Mouse (Mus musculus): Measurements from ENCODE around the gene Sema3g. TPM values are rescaled to one million over a fixed set of nuclear protein-coding genes. Genes with fewer than 3 reads are reported as not detected.

Gene Sema3g
- polyA plus RNA-seq, 1 experiment from 2014 or later = 0.64 TPM

DNA sequence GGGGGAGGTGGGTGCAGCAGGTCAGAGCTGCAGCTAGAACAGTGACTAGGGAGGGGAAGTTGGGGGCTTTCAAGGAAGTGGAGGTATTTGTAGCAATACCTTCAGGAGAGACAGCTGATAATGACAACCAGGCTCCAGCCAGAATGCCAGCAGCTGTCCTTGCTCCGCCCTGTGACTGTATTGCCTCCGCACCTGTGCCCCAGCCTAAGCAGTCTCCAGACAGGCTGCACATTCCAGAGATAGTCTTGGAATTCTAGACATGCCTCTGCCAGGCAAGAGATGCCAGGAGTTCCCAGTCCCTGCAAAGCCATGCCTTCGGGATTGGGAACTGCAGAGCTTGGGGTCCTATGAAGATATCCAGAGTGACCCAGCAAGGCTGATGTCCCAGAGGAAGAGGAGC is 5.2 kb upstream of the Sema3g start:
- Histone ChIP-seq H3K27me3 (ENCODE audit: control insufficient read depth, insufficient read depth, low read length) (no peaks in the 10 kb centered on the region), H3K4me2 (replicated peaks; ENCODE audit: low read depth, low read length) (no peak overlapping the region), H3K4me3 (ENCODE audit: low read length) (no peak overlapping the region), H3K4me1 (ENCODE audit: control insufficient read depth, insufficient read depth, low read length) (peaks cover 3% of the 10 kb centered on the region; the same call in 1 of the 2 replicates), H3K27ac (ENCODE audit: low read depth, low read length) (no peak overlapping the region), H3K36me3 (ENCODE audit: control insufficient read depth, insufficient read depth, low read length) (no peaks in the 10 kb centered on the region), H3K9me3 (ENCODE audit: control insufficient read depth, low read length) (no peaks in the 10 kb centered on the region), H3K9ac (ENCODE audit: low read depth, low read length) (no peak overlapping the region)
- no peak for ATAC-seq (ENCODE audit: low FRiP score, low TSS enrichment)
- WGBS = 85% methylated on average over 3 of the region's 3 CpGs

GRCm38 (mm10) chr14:31213868-31214267 is 3.8 kb upstream of the Sema3g start:
- Histone ChIP-seq H3K9me3 (ENCODE audit: control insufficient read depth, low read length) (no peaks in the 10 kb centered on the region), H3K9ac (ENCODE audit: low read depth, low read length) (no peak overlapping the region), H3K4me2 (replicated peaks; ENCODE audit: low read depth, low read length) (no peak overlapping the region), H3K27me3 (ENCODE audit: control insufficient read depth, insufficient read depth, low read length) (no peaks in the 10 kb centered on the region), H3K4me1 (ENCODE audit: control insufficient read depth, insufficient read depth, low read length) (peaks cover 3% of the 10 kb centered on the region; the same call in 1 of the 2 replicates), H3K36me3 (ENCODE audit: control insufficient read depth, insufficient read depth, low read length) (no peaks in the 10 kb centered on the region), H3K27ac (ENCODE audit: low read depth, low read length) (no peak overlapping the region), H3K4me3 (ENCODE audit: low read length) (no peak overlapping the region)
- 70% methylated on average over 8 of the region's 8 CpGs for WGBS
- no peak for ATAC-seq (ENCODE audit: low FRiP score, low TSS enrichment)

DNA sequence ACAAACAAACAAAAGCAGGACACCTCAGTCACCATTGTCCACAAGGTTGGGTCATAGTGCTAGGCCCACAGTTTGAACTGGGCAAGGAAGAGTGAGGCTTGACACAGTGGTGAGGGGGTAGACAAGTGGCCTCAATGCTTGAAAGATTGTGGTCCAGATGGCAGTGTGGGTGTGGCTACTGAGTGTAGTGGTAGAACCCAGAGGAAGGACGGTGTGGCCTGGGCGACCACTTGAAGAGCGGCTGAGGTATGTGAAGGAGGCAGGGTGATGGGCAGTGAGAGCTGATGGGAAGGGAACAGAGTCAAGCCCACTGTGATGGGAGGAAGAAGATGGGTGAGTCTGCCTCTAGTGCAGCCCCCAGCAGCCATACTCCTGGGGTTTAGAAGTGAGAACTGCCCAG is 3.0 kb upstream of the Sema3g start:
- Histone ChIP-seq H3K4me2 (replicated peaks; ENCODE audit: low read depth, low read length) (no peak overlapping the region), H3K36me3 (ENCODE audit: control insufficient read depth, insufficient read depth, low read length) (no peaks in the 10 kb centered on the region), H3K4me1 (ENCODE audit: control insufficient read depth, insufficient read depth, low read length) (peaks cover 3% of the 10 kb centered on the region; the same call in 1 of the 2 replicates), H3K27me3 (ENCODE audit: control insufficient read depth, insufficient read depth, low read length) (no peaks in the 10 kb centered on the region), H3K9ac (ENCODE audit: low read depth, low read length) (no peak overlapping the region), H3K4me3 (ENCODE audit: low read length) (no peak overlapping the region), H3K27ac (ENCODE audit: low read depth, low read length) (no peak overlapping the region), H3K9me3 (ENCODE audit: control insufficient read depth, low read length) (no peaks in the 10 kb centered on the region)
- WGBS = 86% methylated on average over 3 of the region's 3 CpGs
- ATAC-seq (ENCODE audit: low FRiP score, low TSS enrichment) = no peak

DNA sequence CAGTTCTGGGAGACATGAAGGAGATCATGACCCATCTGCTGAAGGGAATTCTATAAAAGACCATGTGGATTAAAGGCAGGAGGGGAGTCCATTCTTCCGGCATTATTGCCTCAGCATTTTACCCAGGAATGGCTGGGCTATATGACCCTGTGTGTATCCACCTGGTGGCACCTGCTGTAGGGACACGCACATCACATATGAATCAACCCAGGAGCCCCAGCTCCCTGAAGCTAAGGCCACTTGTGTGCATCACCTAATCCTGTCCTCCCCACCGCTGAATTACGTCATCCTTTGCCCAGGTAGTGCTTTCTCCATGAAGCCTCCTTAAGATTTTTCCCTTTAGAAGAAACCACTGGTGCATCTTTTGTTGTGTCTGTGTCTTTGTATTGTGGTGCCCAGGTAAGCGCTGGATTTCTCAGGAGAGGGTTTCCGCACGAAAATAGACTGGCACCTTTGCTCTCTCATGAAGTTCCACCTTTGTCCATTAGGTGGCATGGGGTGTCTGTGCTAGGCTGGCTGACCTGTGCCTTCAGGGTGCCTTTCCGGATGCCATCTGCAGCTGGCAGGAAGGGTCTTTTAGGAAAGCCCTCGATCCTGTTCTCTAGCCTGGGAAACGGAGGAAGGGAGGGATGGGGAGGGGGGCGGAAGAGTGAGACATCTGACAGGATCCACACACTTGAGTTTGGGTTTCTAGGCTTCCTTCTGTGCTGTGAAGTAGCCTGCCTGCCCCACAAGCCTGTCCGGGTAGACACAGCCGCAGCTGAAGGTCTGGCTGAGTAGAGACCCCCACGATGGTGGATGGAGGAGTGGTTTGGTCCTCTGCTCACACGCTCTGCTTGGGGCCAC is 2.3 kb upstream of the Sema3g start:
- no peak overlapping the region for H3K4me3 ChIP-seq (ENCODE audit: low read length)
- no peaks in the 10 kb centered on the region for H3K27me3 ChIP-seq (ENCODE audit: control insufficient read depth, insufficient read depth, low read length)
- no peak overlapping the region for H3K27ac ChIP-seq (ENCODE audit: low read depth, low read length)
- H3K4me2 ChIP-seq (replicated peaks; ENCODE audit: low read depth, low read length) = no peak overlapping the region
- ATAC-seq (ENCODE audit: low FRiP score, low TSS enrichment) = peak; percentile 38; the same call in 1 of the 2 replicates
- peak overlapping the region; percentile 32 for H3K9ac ChIP-seq (ENCODE audit: low read depth, low read length)
- H3K9me3 ChIP-seq (ENCODE audit: control insufficient read depth, low read length) = no peaks in the 10 kb centered on the region
- no peaks in the 10 kb centered on the region for H3K36me3 ChIP-seq (ENCODE audit: control insufficient read depth, insufficient read depth, low read length)
- H3K4me1 ChIP-seq (ENCODE audit: control insufficient read depth, insufficient read depth, low read length) = peaks cover 3% of the 10 kb centered on the region; the same call in 1 of the 2 replicates
- WGBS = 31% methylated on average over 15 of the region's 15 CpGs

GRCm38 (mm10) chr14:31216846-31217245 is 814 bp upstream of the Sema3g start, which contains the start of gene Nisch:
Gene Nisch (minus strand): TSS chr14:31216946.
- peak within 1 kb of the TSS; percentile 22; the same call in 1 of the 2 replicates for H3K4me2 ChIP-seq (replicated peaks; ENCODE audit: low read depth, low read length)
- 68% methylated on average over 2 of the region's 2 CpGs for WGBS
- no peak for ATAC-seq (ENCODE audit: low FRiP score, low TSS enrichment)
- peak within 1 kb of the TSS; percentile 45 for H3K9ac ChIP-seq (ENCODE audit: low read depth, low read length)
- no peak within 1 kb of the TSS for H3K4me3 ChIP-seq (ENCODE audit: low read length)
- peaks cover 3% of the 10 kb centered on the region; the same call in 1 of the 2 replicates for H3K4me1 ChIP-seq (ENCODE audit: control insufficient read depth, insufficient read depth, low read length)
- H3K36me3 ChIP-seq (ENCODE audit: control insufficient read depth, insufficient read depth, low read length) = no peaks in the 10 kb centered on the region
- H3K27me3 ChIP-seq (ENCODE audit: control insufficient read depth, insufficient read depth, low read length) = no peaks in the 10 kb centered on the region
- H3K9me3 ChIP-seq (ENCODE audit: control insufficient read depth, low read length) = no peaks in the 10 kb centered on the region
- no peak within 1 kb of the TSS for H3K27ac ChIP-seq (ENCODE audit: low read depth, low read length)

DNA sequence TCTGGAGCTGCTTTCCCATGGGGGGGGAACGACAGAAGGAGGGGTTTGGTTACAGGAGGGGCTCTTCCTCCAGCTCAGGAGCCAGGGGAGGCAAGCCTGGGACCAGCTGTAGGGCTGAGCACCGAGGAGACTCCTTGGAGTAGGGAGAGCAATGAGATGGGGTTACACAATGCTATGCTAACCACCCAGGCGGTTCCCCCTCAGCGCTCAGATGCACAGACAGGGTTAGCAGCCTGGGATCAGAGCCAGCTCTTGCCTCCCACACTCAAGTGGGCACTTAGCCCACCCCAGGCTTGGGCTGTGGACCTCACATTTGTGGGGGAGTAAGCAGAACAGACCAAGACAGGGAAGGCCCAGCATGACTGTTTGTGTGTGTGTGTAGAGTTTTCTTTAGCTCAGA is 9.3 kb downstream of the Sema3g start:
- Histone ChIP-seq H3K27me3 (ENCODE audit: control insufficient read depth, insufficient read depth, low read length) (no peaks in the 10 kb centered on the region), H3K9me3 (ENCODE audit: control insufficient read depth, low read length) (no peaks in the 10 kb centered on the region), H3K36me3 (ENCODE audit: control insufficient read depth, insufficient read depth, low read length) (no peaks in the 10 kb centered on the region), H3K9ac (ENCODE audit: low read depth, low read length) (no peak overlapping the region), H3K4me1 (ENCODE audit: control insufficient read depth, insufficient read depth, low read length) (peaks cover 29% of the 10 kb centered on the region), H3K27ac (ENCODE audit: low read depth, low read length) (peak overlapping the region; percentile 84; the same call in 1 of the 2 replicates), H3K4me3 (ENCODE audit: low read length) (no peak overlapping the region), H3K4me2 (replicated peaks; ENCODE audit: low read depth, low read length) (no peak overlapping the region)
- 23% methylated on average over 4 of the region's 4 CpGs for WGBS
- peak; percentile 91 for ATAC-seq (ENCODE audit: low FRiP score, low TSS enrichment)

DNA sequence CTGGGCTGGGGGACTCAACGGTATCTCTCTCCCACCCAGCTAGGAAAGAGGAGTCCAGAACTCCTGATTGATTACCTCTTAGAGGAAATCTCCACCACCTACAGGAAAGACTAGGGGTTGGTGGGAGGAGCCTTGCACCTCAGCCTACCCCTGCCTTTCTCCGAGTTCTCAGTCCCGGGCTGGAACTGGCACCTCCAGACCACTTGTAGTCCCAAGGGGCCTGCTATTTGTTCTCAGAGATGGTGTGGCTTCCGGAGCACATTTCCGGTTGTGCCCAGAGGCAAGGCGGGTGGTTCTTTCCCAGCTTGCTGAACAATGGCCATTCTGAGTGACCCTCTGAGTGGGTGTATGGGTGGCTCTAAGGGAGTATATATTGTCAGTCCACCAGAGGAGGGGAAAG is 10.6 kb downstream of the Sema3g start:
- peaks cover 29% of the 10 kb centered on the region for H3K4me1 ChIP-seq (ENCODE audit: control insufficient read depth, insufficient read depth, low read length)
- H3K9me3 ChIP-seq (ENCODE audit: control insufficient read depth, low read length) = no peaks in the 10 kb centered on the region
- no peak for ATAC-seq (ENCODE audit: low FRiP score, low TSS enrichment)
- 57% methylated on average over 6 of the region's 6 CpGs for WGBS
- H3K27ac ChIP-seq (ENCODE audit: low read depth, low read length) = no peak overlapping the region; the same call in 1 of the 2 replicates
- H3K4me3 ChIP-seq (ENCODE audit: low read length) = no peak overlapping the region
- H3K9ac ChIP-seq (ENCODE audit: low read depth, low read length) = no peak overlapping the region
- H3K36me3 ChIP-seq (ENCODE audit: control insufficient read depth, insufficient read depth, low read length) = no peaks in the 10 kb centered on the region
- H3K27me3 ChIP-seq (ENCODE audit: control insufficient read depth, insufficient read depth, low read length) = no peaks in the 10 kb centered on the region
- H3K4me2 ChIP-seq (replicated peaks; ENCODE audit: low read depth, low read length) = no peak overlapping the region

- Histone ChIP-seq H3K4me2 (replicated peaks; ENCODE audit: low read depth, low read length) (no peak overlapping the region), H3K27ac (ENCODE audit: low read depth, low read length) (no peak overlapping the region), H3K4me3 (ENCODE audit: low read length) (no peak overlapping the region), H3K36me3 (ENCODE audit: control insufficient read depth, insufficient read depth, low read length) (no peaks in the 10 kb centered on the region), H3K4me1 (ENCODE audit: control insufficient read depth, insufficient read depth, low read length) (peaks cover 34% of the 10 kb centered on the region), H3K27me3 (ENCODE audit: control insufficient read depth, insufficient read depth, low read length) (no peaks in the 10 kb centered on the region), H3K9me3 (ENCODE audit: control insufficient read depth, low read length) (no peaks in the 10 kb centered on the region), H3K9ac (ENCODE audit: low read depth, low read length) (no peak overlapping the region)
- ATAC-seq (ENCODE audit: low FRiP score, low TSS enrichment) = no peak
- 57% methylated on average over 8 of the region's 8 CpGs for WGBS
Measured at GRCm38 (mm10) chr14:31230442-31230841, 12.8 kb downstream of the Sema3g start.

DNA sequence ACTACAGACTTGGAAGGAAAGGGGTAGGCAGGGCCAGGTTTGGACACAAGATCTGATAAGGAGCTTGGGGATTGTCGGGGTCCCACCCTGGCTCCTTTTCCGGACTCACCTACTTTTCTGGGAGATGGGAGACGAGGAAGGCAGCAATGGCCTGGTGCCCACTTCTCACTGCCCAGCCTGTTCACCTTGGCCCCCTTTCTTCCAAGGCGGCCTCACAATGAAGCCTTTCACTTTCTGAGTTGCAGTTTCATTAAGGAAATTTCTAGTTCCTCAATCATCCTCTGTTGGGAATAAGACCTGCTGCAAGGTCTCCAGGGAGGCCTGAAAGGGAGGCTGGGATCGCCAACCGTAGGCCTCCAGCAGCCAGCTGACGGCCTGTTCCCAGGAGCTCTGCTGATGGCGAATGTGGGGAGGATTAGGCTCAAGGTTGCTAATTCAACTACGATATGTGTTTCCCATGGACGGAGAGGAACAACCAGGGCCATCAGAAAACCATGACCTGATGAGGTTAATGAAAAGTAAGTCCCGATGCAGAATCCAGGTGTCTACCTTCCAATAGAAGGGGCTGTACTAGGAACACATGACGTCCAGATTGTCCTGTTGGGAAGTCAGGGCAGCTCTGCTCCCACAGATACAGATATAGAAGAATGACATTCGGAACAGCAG is 14.9 kb downstream of the Sema3g start:
- H3K27ac ChIP-seq (ENCODE audit: low read depth, low read length) = no peak overlapping the region
- no peak overlapping the region for H3K4me2 ChIP-seq (replicated peaks; ENCODE audit: low read depth, low read length)
- no peak for ATAC-seq (ENCODE audit: low FRiP score, low TSS enrichment)
- no peaks in the 10 kb centered on the region for H3K27me3 ChIP-seq (ENCODE audit: control insufficient read depth, insufficient read depth, low read length)
- no peaks in the 10 kb centered on the region for H3K36me3 ChIP-seq (ENCODE audit: control insufficient read depth, insufficient read depth, low read length)
- H3K9ac ChIP-seq (ENCODE audit: low read depth, low read length) = no peak overlapping the region
- peaks cover 26% of the 10 kb centered on the region for H3K4me1 ChIP-seq (ENCODE audit: control insufficient read depth, insufficient read depth, low read length)
- H3K4me3 ChIP-seq (ENCODE audit: low read length) = no peak overlapping the region
- no peaks in the 10 kb centered on the region for H3K9me3 ChIP-seq (ENCODE audit: control insufficient read depth, low read length)
- 87% methylated on average over 13 of the region's 13 CpGs for WGBS
